In the genomic region with DNA sequence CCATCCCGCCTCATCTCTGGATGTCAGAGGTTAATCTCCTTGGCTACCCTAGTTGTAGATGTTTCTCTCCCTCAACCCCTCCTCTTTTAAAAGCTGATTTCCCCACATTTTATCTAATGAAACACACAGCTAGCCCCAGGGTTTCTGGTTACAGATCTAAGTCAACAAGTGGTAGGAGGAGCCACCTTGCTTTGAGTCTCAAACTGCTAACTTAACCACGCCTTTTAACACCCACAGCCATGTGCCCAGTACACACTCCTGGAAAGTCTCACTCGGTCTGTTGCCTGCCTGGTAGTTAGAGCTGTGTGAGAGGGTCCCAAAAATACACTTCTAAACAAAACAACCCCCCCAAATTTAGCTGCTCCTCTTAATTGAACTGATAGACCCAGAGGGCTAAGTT, we compare ENCODE assay signal across 8 mouse cellular contexts.
A peak's percentile ranks its signal among the peaks of the same experiment; 100 is the strongest.
DNase-seq lines count a peak whose midpoint lies in the region; ATAC-seq and TF ChIP-seq lines count a peak whose summit lies in the region.

No protein-coding gene starts in this region.

- peak overlapping the region; percentile 35 for H3K4me2 ChIP-seq in kidney, embryonic 14.5 days (replicated peaks; ENCODE audit: low read depth, low read length)
- H3K4me2 ChIP-seq in midbrain, postnatal 0 days (ENCODE audit: low read depth, low read length, poor library complexity, severe bottlenecking): peak overlapping the region; percentile 18; the same call in 1 of the 2 replicates

- no peak for TF ChIP-seq CTCF in midbrain, postnatal 0 days (IDR thresholded peaks at IDR 0.05)

- no peak overlapping the region for H3K4me3 ChIP-seq in kidney, embryonic 14.5 days (ENCODE audit: low read length)
- H3K4me3 ChIP-seq in midbrain, postnatal 0 days (ENCODE audit: low read depth, low read length): no peak overlapping the region

- peaks cover 41% of the 10 kb centered on the region for H3K4me1 ChIP-seq in kidney, embryonic 14.5 days (ENCODE audit: control insufficient read depth, insufficient read depth, low read length)
- H3K4me1 ChIP-seq in midbrain, postnatal 0 days (ENCODE audit: insufficient read depth, low read length): peaks cover 14% of the 10 kb centered on the region

- peak; percentile 74 for ATAC-seq in kidney, embryonic 14.5 days (ENCODE audit: low FRiP score, low TSS enrichment)
- no peak for ATAC-seq in midbrain, postnatal 0 days (ENCODE audit: low FRiP score)

- DNase-seq in kidney, postnatal 25 days: no peak
- DNase-seq in embryo, embryonic 11 days: peak; percentile 64
- DNase-seq in kidney, postnatal 14 days: peak; percentile 14
- no peak for DNase-seq in midbrain, postnatal 0 days (ENCODE audit: low spot score)
- no peak for DNase-seq in spleen, postnatal 14 days (ENCODE audit: low spot score in 2 of 2)
- no peak for DNase-seq in Muller cell, postnatal 12 days (ENCODE audit: inconsistent ontology term)
- no peak for DNase-seq in adrenal gland, postnatal 25 days

- H3K9me3 ChIP-seq in kidney, embryonic 14.5 days (ENCODE audit: control insufficient read depth, low read length): no peaks in the 10 kb centered on the region
- no peaks in the 10 kb centered on the region for H3K9me3 ChIP-seq in midbrain, postnatal 0 days (ENCODE audit: low read length)

- H3K27me3 ChIP-seq in kidney, embryonic 14.5 days (ENCODE audit: control insufficient read depth, insufficient read depth, low read length): no peaks in the 10 kb centered on the region
- no peaks in the 10 kb centered on the region for H3K27me3 ChIP-seq in midbrain, postnatal 0 days (ENCODE audit: insufficient read depth, low read length)

- peak overlapping the region; percentile 67; the same call in 1 of the 2 replicates for H3K27ac ChIP-seq in kidney, embryonic 14.5 days (ENCODE audit: low read depth, low read length)
- no peak overlapping the region for H3K27ac ChIP-seq in midbrain, postnatal 0 days (ENCODE audit: low read depth, low read length)

- WGBS in kidney, embryonic 14.5 days: 3% methylated on average over 3 of the region's 3 CpGs
- 17% methylated on average over 3 of the region's 3 CpGs for WGBS in midbrain, postnatal 0 days

- no peaks in the 10 kb centered on the region; the same call in 1 of the 2 replicates for H3K36me3 ChIP-seq in kidney, embryonic 14.5 days (ENCODE audit: control insufficient read depth, insufficient read depth, low read length)
- no peaks in the 10 kb centered on the region for H3K36me3 ChIP-seq in midbrain, postnatal 0 days (ENCODE audit: insufficient read depth, low read length)

- no peak overlapping the region for H3K9ac ChIP-seq in kidney, embryonic 14.5 days (ENCODE audit: low read depth, low read length)
- no peak overlapping the region for H3K9ac ChIP-seq in midbrain, postnatal 0 days (replicated peaks; ENCODE audit: low read length, poor library complexity, severe bottlenecking)

Comparison
In these comparisons a context has a peak if more than half of its experiments do, and no peak if none do; other contexts are left out.
1. DNase-seq: peak in embryo, embryonic 11 days (single experiment) and kidney, postnatal 14 days (single experiment); none in kidney, postnatal 25 days (0 of 2), midbrain, postnatal 0 days (single experiment), spleen, postnatal 14 days (0 of 2), Muller cell, postnatal 12 days (single experiment) and adrenal gland, postnatal 25 days (single experiment).